Mouse (Mus musculus) brown adipose tissue, adult 24 weeks (tissue): ENCODE data around the gene Rbm43. TPM values are rescaled to one million over a fixed set of nuclear protein-coding genes. Genes with fewer than 3 reads are reported as not detected.

Experiments used
- polyA plus RNA-seq: library from polyadenylated mRNA; stranded (reverse); fragments of >200 nt; gene quantifications from 2 replicates; pipeline ENCODE4 v1.2.4, GENCODE M21; 2012; ENCODE audit not compliant: missing spikeins, insufficient read depth, insufficient read length

Rbm43 gene
- polyA plus RNA-seq, 1 experiment = 2.6 TPM

Other genes starting within 250 kb of the Rbm43 start
- gene Nmi, start 38.3 kb upstream of the Rbm43 start, polyA plus RNA-seq = 24.4 TPM in 2 replicates
- gene Tnfaip6, start 102.8 kb upstream of the Rbm43 start, polyA plus RNA-seq = 2.2 and 2.4 TPM in 2 replicates
- 4.9 and 5.3 TPM in 2 replicates for gene Rif1, start 137.7 kb upstream of the Rbm43 start, polyA plus RNA-seq